Mouse (Mus musculus): ENCODE data around the gene Syde2. TPM values are rescaled to one million over a fixed set of nuclear protein-coding genes. Genes with fewer than 3 reads are reported as not detected.

Gene Syde2
- polyA plus RNA-seq, 1 experiment = 2.6 TPM

DNA sequence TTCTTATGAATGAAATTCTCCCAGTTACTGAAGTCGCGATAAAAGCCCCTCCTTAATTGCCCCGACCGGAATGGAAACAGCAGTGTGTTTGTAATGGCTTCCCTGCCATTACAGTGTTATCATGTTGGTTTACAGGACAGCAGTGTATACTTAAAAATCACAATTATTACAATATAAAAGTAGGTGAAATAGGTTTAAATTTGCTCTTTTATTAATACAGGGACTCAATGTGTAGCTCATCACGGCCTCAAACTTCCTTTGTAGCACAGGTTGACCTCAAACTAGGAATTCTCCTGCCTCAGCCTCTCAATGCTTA, 36.9 kb upstream of the Syde2 start:
- TF ChIP-seq MYOG (IDR thresholded peaks at IDR 0.05; ENCODE audit: control insufficient read depth, extremely low read depth, insufficient read length) (no peak), CTCF (IDR thresholded peaks at IDR 0.05; ENCODE audit: control insufficient read depth, insufficient read depth, insufficient read length) (no peak), MYOD1 (IDR thresholded peaks at IDR 0.05; ENCODE audit: control insufficient read depth, insufficient read length, low read depth) (no peak), CEBPB (IDR thresholded peaks at IDR 0.05; ENCODE audit: low read depth) (no peak), FOSL1 (IDR thresholded peaks at IDR 0.05; ENCODE audit: insufficient read depth, low read length, poor library complexity, severe bottlenecking) (no peak), USF1 (IDR thresholded peaks at IDR 0.05; ENCODE audit: low read depth) (no peak), MAX (IDR thresholded peaks at IDR 0.05) (no peak)
- Histone ChIP-seq H3K79me3 (ENCODE audit: low read depth) (no peaks in the 10 kb centered on the region), H3K27me3 (ENCODE audit: control insufficient read depth, insufficient read depth, insufficient read length) (no peaks in the 10 kb centered on the region), H3K79me2 (ENCODE audit: control insufficient read depth, insufficient read depth) (no peaks in the 10 kb centered on the region), H3K4me3 (ENCODE audit: insufficient read depth, poor library complexity, severe bottlenecking) (no peak overlapping the region), H3K36me3 (ENCODE audit: control insufficient read depth, insufficient read depth) (no peaks in the 10 kb centered on the region), H3ac (ENCODE audit: control insufficient read depth, insufficient read length, low read depth) (no peak overlapping the region)

DNA sequence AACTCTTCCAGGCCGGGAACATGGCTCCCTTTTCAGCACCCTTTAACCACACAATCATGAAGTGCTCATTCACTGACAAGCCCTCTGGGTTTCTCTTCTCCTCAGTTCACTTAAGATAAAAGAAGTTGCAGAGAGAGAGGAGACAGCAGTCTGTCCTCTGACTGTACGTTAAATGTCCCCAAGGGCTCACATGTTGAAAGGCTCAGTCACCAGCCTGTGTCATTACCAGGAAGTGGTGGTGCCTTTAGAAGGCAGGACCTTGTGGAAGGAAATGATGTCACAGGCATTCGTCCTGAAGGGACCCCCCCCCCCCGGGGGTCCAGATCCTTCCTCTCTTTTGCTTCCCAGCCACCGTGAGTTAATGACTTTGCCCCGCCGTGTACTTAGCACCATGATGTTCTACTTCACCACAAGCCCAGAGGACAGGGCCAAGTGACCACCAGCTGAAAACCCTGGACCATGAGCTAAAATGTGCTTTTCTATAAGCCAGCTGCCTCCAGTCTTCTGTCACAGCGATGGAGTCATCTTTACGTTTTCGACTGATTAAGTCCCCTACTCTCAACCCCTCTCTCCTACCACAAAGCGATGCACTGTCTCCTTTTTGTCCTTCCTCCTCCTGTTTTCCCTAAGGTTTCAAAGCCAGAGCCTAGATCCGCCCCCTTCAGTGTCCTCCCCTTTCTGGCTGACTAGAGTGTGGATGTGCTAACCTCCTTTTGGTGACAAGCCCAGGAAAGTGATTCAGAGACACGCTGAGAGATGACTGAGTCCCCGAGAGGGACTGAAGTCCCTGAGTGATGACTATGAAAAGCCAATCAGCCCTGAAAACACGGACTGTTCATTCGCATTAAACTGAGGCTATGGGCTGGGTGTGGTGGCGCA, 36.1 kb upstream of the Syde2 start:
- Histone ChIP-seq H3K27me3 (ENCODE audit: control insufficient read depth, insufficient read depth, insufficient read length) (no peaks in the 10 kb centered on the region), H3K4me3 (ENCODE audit: insufficient read depth, poor library complexity, severe bottlenecking) (no peak overlapping the region), H3K36me3 (ENCODE audit: control insufficient read depth, insufficient read depth) (no peaks in the 10 kb centered on the region), H3ac (ENCODE audit: control insufficient read depth, insufficient read length, low read depth) (no peak overlapping the region), H3K79me3 (ENCODE audit: low read depth) (no peaks in the 10 kb centered on the region), H3K79me2 (ENCODE audit: control insufficient read depth, insufficient read depth) (no peaks in the 10 kb centered on the region)
- TF ChIP-seq MAX (IDR thresholded peaks at IDR 0.05) (no peak), CTCF (IDR thresholded peaks at IDR 0.05; ENCODE audit: control insufficient read depth, insufficient read depth, insufficient read length) (no peak), USF1 (IDR thresholded peaks at IDR 0.05; ENCODE audit: low read depth) (no peak), CEBPB (IDR thresholded peaks at IDR 0.05; ENCODE audit: low read depth) (no peak), MYOG (IDR thresholded peaks at IDR 0.05; ENCODE audit: control insufficient read depth, extremely low read depth, insufficient read length) (no peak), FOSL1 (IDR thresholded peaks at IDR 0.05; ENCODE audit: insufficient read depth, low read length, poor library complexity, severe bottlenecking) (no peak), MYOD1 (IDR thresholded peaks at IDR 0.05; ENCODE audit: control insufficient read depth, insufficient read length, low read depth) (no peak)

DNA sequence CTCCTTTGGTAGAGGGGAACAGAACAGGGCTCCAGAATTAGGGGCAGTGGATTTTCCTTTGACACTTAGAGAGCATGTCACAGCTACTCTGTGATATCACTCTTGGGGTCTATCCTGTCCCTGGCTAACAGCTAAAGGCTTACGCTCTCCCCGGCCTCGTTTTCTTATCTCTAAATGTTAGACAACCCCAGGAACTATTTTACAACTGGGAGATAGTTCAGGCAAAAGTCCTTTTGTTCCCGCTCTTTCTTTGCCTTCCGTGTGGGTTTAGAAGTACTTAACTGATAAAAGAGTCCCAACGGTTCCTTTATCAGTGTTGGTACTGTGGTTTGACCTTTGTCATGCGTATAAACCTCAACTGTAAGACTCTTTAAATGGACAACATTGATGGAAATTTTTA, 34.7 kb upstream of the Syde2 start:
- Histone ChIP-seq H3K4me3 (ENCODE audit: insufficient read depth, poor library complexity, severe bottlenecking) (no peak overlapping the region), H3K79me2 (ENCODE audit: control insufficient read depth, insufficient read depth) (no peaks in the 10 kb centered on the region), H3K27me3 (ENCODE audit: control insufficient read depth, insufficient read depth, insufficient read length) (no peaks in the 10 kb centered on the region), H3ac (ENCODE audit: control insufficient read depth, insufficient read length, low read depth) (no peak overlapping the region), H3K36me3 (ENCODE audit: control insufficient read depth, insufficient read depth) (no peaks in the 10 kb centered on the region), H3K79me3 (ENCODE audit: low read depth) (no peaks in the 10 kb centered on the region)
- no peak for TF ChIP-seq MAX (IDR thresholded peaks at IDR 0.05)
- no peak for TF ChIP-seq MYOG (IDR thresholded peaks at IDR 0.05; ENCODE audit: control insufficient read depth, extremely low read depth, insufficient read length)
- TF ChIP-seq FOSL1 (IDR thresholded peaks at IDR 0.05; ENCODE audit: insufficient read depth, low read length, poor library complexity, severe bottlenecking) = no peak
- TF ChIP-seq CTCF (IDR thresholded peaks at IDR 0.05; ENCODE audit: control insufficient read depth, insufficient read depth, insufficient read length) = no peak
- no peak for TF ChIP-seq CEBPB (IDR thresholded peaks at IDR 0.05; ENCODE audit: low read depth)
- TF ChIP-seq USF1 (IDR thresholded peaks at IDR 0.05; ENCODE audit: low read depth) = no peak
- TF ChIP-seq MYOD1 (IDR thresholded peaks at IDR 0.05; ENCODE audit: control insufficient read depth, insufficient read length, low read depth) = no peak

DNA sequence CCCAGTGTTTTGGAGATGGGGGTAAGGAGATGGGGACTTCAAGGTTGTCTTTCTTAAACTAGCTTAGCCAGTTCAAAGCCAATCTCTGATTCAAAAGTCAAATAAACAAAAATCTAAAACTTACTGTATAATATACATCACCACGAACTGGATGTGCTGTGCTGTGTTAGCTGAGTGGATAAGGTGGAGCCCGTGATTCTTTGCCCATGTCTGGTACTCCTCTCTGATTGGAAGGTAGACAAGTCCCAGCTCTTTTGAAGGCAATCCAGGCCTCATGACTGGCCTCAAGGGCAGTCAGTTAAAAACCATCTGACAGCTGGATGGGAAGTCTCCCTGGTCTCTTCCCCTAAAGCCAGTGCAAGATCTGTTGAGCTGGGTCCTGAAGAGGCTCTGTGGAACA, 34.3 kb upstream of the Syde2 start:
- H3K4me3 ChIP-seq (ENCODE audit: insufficient read depth, poor library complexity, severe bottlenecking) = no peak overlapping the region
- no peaks in the 10 kb centered on the region for H3K79me3 ChIP-seq (ENCODE audit: low read depth)
- H3ac ChIP-seq (ENCODE audit: control insufficient read depth, insufficient read length, low read depth) = no peak overlapping the region
- H3K36me3 ChIP-seq (ENCODE audit: control insufficient read depth, insufficient read depth) = no peaks in the 10 kb centered on the region
- H3K79me2 ChIP-seq (ENCODE audit: control insufficient read depth, insufficient read depth) = no peaks in the 10 kb centered on the region
- H3K27me3 ChIP-seq (ENCODE audit: control insufficient read depth, insufficient read depth, insufficient read length) = no peaks in the 10 kb centered on the region
- TF ChIP-seq CTCF (IDR thresholded peaks at IDR 0.05; ENCODE audit: control insufficient read depth, insufficient read depth, insufficient read length) = no peak
- no peak for TF ChIP-seq CEBPB (IDR thresholded peaks at IDR 0.05; ENCODE audit: low read depth)

DNA sequence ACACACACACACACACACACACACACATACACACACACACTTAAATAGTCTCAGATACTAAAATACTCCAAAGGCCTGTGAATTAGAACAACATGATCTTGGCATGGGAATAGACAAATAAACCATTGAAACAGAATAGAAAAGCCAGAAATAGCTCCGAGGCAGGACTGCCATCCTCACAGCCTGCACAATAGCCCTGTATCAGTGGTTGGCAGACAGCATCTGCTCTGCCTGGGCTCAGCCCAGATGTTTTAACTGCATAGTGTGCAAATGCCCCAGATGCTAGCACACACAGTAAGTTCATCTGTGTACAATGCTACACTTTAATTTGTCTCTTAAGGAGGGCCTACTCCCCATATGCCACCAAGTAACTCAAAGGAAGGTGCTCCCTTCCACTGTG, 27.8 kb upstream of the Syde2 start:
- H3K36me3 ChIP-seq (ENCODE audit: control insufficient read depth, insufficient read depth) = no peaks in the 10 kb centered on the region
- no peaks in the 10 kb centered on the region for H3K27me3 ChIP-seq (ENCODE audit: control insufficient read depth, insufficient read depth, insufficient read length)
- H3ac ChIP-seq (ENCODE audit: control insufficient read depth, insufficient read length, low read depth) = no peak overlapping the region
- no peaks in the 10 kb centered on the region for H3K79me2 ChIP-seq (ENCODE audit: control insufficient read depth, insufficient read depth)
- TF ChIP-seq CEBPB (IDR thresholded peaks at IDR 0.05; ENCODE audit: low read depth) (no peak), USF1 (IDR thresholded peaks at IDR 0.05; ENCODE audit: low read depth) (no peak), CTCF (IDR thresholded peaks at IDR 0.05; ENCODE audit: control insufficient read depth, insufficient read depth, insufficient read length) (no peak), MYOG (IDR thresholded peaks at IDR 0.05; ENCODE audit: control insufficient read depth, extremely low read depth, insufficient read length) (no peak), FOSL1 (IDR thresholded peaks at IDR 0.05; ENCODE audit: insufficient read depth, low read length, poor library complexity, severe bottlenecking) (no peak), MAX (IDR thresholded peaks at IDR 0.05) (no peak), MYOD1 (IDR thresholded peaks at IDR 0.05; ENCODE audit: control insufficient read depth, insufficient read length, low read depth) (no peak)
- no peak overlapping the region for H3K4me3 ChIP-seq (ENCODE audit: insufficient read depth, poor library complexity, severe bottlenecking)
- no peaks in the 10 kb centered on the region for H3K79me3 ChIP-seq (ENCODE audit: low read depth)

DNA sequence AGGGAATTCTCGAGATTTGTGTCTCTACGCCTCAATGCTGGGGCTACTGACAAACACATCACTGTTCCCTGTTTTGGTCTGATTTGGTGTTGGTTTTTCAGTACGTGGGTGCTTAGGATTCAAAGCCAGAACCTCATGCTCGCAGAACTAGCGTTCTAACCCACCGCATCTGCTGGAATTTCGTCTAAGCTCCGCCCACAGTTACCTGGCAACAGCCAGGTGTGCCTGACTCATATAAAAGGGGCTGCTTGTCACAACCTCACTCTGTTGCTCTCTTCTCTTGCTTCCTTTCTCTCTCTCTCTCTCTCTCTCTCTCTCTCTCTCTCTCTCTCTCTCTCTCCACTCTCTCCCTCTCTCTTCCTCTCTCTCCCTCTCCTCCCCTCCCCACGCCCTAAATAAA, 25.3 kb upstream of the Syde2 start:
- Histone ChIP-seq H3K36me3 (ENCODE audit: control insufficient read depth, insufficient read depth) (no peaks in the 10 kb centered on the region), H3K79me3 (ENCODE audit: low read depth) (no peaks in the 10 kb centered on the region), H3K4me3 (ENCODE audit: insufficient read depth, poor library complexity, severe bottlenecking) (no peak overlapping the region), H3ac (ENCODE audit: control insufficient read depth, insufficient read length, low read depth) (no peak overlapping the region), H3K27me3 (ENCODE audit: control insufficient read depth, insufficient read depth, insufficient read length) (no peaks in the 10 kb centered on the region), H3K79me2 (ENCODE audit: control insufficient read depth, insufficient read depth) (no peaks in the 10 kb centered on the region)
- TF ChIP-seq FOSL1 (IDR thresholded peaks at IDR 0.05; ENCODE audit: insufficient read depth, low read length, poor library complexity, severe bottlenecking) (no peak), MAX (IDR thresholded peaks at IDR 0.05) (no peak), USF1 (IDR thresholded peaks at IDR 0.05; ENCODE audit: low read depth) (no peak), CTCF (IDR thresholded peaks at IDR 0.05; ENCODE audit: control insufficient read depth, insufficient read depth, insufficient read length) (no peak), CEBPB (IDR thresholded peaks at IDR 0.05; ENCODE audit: low read depth) (no peak), MYOG (IDR thresholded peaks at IDR 0.05; ENCODE audit: control insufficient read depth, extremely low read depth, insufficient read length) (no peak), MYOD1 (IDR thresholded peaks at IDR 0.05; ENCODE audit: control insufficient read depth, insufficient read length, low read depth) (no peak)
